Mouse (Mus musculus): Measurements from ENCODE around the gene Fbll1.

DNA sequence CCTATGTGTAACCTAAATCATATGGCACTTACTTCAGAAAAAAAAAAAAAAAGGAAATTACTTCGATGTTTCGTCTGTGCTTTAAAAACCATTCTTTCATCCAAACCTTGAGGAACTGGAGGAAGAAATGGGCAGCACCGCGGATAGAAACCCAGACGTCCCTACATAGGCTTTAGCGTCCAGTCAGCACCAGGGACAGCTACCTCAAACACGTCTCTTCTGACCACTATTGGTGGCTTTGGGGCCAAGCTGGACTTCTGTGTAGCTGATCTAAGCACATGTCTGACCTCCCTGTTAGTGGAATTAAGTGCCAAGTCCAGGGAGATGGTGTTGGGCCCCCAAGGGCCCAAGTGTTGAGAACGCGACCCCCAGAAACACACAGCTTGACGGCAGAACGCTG is at the start of gene Fbll1:
- no peak for TF ChIP-seq POLR2A (IDR thresholded peaks at IDR 0.05; ENCODE audit: borderline replicate concordance, extremely low read depth, low read depth, low read length)
- TF ChIP-seq CTCF (IDR thresholded peaks at IDR 0.05; ENCODE audit: insufficient read depth, low read length) = no peak

All from lung, adult 2 months (tissue).